Mouse (Mus musculus): ENCODE measurements at regions not wholly inside any gene's neighbourhood (a gene's known extent, or its start where the extent isn't known, plus 50 kb on each side); places are given as distances from the start of the nearest gene placed in this dataset.

DNA sequence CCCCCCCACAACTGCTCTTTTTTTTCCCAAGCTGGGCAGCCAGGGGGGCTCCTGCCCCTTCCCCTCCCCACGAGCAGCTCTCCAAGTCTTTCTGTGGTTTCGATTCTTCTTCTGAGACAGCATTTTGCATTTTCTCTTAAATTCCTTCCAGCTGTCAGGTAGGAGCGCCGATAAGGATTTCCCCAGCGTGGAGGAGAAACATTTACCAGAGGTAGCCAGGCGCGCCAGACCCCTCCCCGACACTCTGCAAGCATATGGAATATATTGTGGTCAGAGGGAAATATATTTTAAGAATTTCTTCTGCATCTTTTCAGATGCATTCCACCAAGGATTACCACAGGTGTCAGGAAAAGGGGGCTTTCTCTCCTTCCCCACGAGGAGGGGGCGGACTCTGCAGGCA is 111.9 kb downstream of the Tbx5 start:
- DNase-seq (ENCODE audit: low spot score in 2 of 2) = no peak

DNA sequence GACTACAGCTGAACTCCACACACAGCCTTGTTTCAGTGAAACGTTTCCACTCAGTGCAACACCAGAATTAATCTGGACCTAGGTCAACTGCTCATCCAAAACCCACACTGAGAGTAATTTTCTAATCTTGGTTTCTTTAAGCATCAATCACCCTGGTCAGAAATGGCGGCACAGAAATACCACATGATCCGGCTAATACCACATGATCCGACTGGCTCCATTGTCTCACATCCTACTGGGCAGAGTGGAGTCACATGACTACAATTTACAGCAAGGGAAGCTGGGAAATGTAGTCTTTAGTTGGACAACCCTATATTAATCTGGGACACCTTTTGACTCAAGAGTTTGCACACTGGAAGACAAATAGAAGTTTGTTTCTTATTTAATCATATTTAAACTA is 115.9 kb downstream of the Tbx5 start:
- DNase-seq (ENCODE audit: low spot score in 2 of 2) = no peak

DNA sequence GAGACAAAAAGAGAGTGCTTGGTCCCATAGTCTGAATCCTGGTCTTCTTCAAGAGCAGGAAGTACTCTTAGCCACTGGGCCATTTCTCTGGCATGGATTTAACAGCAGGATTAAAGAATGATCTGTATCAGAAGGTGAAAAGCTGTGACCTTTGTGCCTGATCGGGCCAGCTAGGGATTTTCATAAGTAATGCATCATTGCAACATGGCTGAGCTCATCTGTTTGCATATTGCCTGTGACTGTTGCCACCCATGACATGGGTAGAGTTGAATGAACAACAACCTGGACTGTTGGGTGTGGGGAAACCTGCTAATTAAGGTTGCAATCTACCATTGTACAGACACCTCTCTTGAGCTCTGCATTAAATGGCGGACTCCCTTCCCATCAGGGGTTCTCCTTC is 119.6 kb downstream of the Tbx5 start:
- DNase-seq (ENCODE audit: low spot score in 2 of 2) = no peak

DNA sequence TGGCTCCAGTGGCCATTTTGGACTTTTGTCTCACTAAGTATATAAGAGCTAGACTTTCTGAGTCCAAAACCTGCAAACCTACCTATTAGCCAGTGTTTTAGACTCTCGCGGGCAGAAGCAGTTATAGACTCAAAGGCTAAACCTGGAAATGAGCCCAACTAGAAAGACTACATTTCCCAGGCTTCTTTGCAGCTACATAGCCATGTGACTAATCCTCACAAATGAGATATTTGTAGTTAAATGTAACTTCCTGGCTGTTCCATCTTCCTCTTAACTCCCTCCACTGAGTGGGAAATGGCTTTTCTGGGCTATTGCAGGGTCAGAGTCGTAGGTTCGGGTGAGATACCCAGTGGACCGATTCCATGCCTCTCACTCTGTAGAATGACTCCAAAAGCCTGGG is 120.7 kb downstream of the Tbx5 start:
- DNase-seq (ENCODE audit: low spot score in 2 of 2) = no peak

DNA sequence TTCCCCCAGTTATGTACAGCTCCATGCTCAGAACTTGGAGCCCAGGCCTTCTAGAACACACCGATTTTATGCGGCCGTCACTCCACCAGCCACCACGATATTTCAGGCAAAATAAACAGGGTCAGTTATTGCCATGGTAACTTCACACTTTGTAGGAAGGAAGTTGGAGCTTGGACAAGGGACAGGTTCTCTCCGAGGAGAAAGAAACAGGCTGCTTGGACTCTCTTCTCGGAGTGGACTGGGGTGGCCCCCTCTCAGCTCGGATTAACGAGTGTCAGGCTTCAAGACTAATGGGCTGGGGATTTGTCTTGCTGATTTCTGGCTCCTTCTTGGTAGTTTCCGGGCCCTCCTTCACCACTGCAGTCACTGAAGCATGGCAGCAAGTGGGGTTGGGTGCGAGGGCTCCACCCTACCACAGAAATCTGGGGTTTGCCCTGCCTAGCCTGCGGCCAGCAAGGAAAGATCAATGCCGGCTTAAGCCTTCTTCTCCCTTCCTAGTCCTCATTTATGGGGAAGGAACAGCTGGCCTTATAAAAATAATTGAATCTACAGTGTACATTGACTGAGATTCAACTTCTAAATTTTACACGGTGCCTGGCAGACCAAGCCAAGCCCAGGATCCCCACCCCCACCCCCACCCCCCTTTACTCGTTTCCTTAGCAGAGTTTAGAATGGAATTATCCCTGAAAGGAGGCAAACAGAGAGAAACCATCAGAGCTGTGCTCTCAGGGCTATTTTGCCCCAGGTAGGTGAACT is 121.5 kb downstream of the Tbx5 start:
- no peak for DNase-seq (ENCODE audit: low spot score in 2 of 2)

DNA sequence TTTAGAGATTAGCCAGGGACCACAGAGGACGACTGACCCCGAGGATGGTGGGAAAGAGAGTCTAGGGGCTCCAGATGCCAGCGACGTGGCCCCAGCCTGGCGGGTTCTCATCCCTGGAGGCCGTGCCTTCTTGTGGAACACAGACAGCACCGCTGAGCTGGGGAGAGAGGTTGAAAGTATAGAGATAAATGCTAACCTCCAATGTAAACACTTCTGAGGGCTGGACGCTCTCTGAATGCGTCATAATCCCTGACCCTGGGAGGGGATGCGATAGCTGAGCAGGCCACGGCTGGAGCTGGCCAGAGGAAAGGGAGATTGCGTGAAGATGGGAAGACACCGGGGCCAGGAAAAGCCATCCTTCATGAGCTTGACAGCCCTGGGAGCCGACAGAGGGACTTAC is 126.5 kb downstream of the Tbx5 start:
- DNase-seq (ENCODE audit: low spot score in 2 of 2) = no peak

DNA sequence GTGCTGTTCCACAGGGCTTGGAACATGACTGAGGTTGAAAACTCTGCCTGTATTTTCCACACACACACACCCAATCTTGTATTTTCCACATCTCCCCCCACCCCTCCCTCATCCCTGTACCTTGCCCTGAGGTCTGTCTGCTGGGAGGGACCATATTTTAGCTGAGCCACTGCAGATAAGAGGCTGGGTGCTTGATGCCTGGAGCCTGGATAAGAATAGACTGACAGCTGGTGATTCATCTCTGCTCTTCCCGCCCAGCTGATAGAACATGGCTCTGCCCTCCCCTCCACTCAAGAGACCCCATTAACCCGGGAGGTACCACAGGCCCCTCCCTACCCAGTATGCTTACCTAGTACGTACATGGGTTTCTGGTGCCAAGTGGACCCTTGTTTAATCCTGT is 132.3 kb downstream of the Tbx5 start:
- no peak for DNase-seq (ENCODE audit: low spot score in 2 of 2)

DNA sequence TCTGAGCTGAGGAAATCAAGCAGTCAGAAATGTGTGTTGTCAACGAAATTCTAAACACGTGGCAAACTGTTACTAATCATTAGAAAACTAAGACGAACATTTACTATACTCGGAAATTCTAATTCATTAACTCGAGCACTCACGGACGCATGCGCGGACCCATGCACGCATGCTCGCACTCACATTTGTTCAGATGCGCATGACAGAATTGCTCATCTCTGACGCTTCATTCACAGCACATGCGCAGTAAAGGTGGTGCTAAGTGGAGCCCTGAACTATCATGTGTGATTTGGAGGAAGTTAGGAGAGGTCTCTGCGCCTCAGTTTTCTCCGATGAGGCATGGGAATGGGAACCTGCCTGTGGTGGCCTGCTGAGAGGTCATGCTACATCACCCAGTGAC is 138.8 kb downstream of the Tbx5 start:
- DNase-seq (ENCODE audit: low spot score in 2 of 2) = peak in 1 of 2 experiments; percentile 32

DNA sequence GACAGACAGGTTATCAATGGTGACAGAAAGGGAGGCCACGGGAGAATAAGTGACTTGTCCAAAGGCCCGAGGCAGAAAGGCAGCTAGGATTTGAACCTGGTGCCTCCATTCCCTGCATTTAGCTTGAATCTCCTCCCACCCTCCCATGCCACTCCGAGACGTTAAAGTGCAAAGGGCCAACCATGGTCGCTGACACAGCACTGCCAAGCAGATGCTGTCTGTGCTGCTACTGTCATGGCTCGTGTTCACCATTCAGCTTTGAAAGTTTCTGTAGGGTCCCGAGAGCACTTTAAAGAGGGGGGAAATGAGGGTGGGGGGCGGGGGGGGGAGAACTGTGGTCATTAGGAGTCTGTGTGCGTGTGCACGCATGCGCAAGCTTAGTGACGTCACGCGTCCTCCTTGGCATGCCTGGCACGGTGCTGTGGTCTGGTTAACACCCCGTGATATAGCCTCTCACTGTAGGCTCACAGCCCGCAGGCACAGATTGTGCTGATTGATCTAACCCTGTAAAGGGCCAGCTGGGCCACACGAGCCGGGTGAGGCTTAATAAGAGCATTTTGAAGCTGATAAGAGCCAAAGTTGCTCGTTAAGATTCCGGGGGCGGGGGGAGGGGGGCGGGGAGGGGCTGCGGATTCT is 140.5 kb downstream of the Tbx5 start:
- peak in 1 of 2 experiments; percentile 45 for DNase-seq (ENCODE audit: low spot score in 2 of 2)

DNA sequence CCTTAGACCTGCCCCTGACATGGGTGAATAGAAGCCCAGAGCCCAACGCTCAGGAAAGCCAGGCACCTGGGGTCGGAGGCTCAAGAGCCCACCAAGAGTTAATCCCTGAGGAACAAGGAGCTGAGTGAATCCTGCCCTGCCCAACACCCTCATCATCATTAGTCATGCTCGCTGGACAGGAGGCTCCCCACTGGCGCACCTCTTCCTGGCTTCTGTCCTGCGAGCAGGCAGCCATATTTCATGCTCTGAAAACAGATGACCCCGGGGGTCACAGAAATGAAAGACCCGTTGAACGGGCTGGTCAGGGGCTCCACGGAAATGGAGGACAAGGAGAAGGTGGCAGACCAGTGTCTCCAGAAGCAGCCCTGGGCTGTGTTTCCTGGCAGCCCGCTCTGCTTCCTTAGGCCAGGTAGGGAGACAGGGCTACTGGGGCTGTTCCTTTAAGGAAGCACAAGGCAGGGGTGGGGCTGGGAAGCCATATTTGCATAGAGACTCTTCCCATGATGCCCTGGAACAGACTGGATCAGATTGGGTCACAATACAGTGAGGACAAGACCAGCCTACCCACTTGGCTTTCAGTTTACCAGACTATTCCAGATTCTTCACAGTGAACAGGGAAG is 138.1 kb upstream of the Rbm19 start:
- DNase-seq (ENCODE audit: low spot score in 2 of 2) = no peak

DNA sequence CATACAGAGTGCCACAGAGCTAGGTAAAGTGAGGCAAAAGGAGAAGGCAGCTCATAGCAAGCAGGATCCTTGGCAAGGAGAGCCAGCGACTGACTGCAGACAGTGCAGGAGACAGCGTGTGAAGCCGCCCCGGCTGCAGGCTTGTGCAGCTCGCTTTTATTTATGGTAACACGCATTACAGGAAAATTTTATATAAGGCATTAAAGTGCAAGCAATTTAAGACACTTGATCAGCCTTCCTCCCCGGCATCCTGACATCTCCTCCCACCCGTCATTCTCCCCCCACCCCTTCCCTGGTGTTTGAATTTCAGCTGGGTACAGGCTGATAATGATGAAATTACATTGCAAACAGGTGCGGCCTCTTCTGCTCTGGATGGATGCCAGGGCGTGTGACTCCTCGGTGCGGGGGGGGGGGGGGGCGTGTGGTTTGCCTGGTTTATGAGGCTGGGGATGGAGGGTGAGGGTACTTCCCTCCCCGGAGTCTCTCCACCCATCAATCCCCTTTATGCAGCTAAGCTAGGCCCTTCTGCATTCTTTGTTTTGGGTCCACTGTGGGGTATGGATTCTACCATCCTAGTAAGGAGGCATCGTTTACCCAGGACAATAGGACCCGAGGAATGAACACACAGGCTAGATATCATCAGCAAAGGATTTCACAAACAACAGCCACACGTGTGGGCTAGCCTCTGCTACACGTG is 135.0 kb upstream of the Rbm19 start:
- peak; percentile 36 to 41 for DNase-seq (ENCODE audit: low spot score in 2 of 2)

DNA sequence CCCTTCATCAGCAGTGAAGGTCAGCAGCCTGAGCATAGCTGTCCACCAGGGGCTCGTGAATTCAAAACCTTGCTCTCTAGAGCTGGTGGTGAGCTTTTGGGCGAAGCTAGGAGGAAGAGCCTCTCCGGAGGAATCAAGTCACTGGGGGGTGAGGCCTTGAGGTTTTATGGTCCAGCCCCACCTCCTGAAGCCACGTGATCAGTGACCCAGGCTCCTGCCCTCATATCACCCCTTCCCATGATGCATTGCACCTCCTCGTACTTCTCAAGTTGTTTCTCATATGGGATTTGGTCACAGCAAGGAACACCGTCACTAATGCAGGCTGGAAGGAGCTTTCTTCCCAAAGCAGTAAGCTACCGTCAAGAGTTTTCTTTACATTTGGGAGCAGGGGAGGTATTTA is 132.1 kb upstream of the Rbm19 start:
- DNase-seq (ENCODE audit: low spot score in 2 of 2) = no peak

DNA sequence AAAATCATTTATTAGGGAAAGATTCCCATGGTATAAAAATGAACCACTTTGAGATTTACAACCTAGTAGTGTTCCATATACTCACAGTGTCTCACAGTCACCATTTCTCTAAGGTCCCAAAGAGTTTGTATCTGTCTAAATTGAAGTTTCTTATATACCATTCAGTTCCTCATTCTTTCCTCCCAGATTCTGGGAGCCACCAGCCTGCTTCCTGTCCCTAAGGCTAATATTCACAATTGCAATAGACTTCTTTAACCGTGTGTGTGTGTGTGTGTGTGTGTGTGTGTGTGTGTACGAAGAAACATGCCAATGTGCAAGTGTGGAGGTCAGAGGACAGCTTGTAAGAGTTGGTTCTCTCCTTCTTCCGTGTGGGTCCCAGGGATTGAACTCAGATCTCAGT is 124.1 kb upstream of the Rbm19 start:
- no peak for DNase-seq (ENCODE audit: low spot score in 2 of 2)

DNA sequence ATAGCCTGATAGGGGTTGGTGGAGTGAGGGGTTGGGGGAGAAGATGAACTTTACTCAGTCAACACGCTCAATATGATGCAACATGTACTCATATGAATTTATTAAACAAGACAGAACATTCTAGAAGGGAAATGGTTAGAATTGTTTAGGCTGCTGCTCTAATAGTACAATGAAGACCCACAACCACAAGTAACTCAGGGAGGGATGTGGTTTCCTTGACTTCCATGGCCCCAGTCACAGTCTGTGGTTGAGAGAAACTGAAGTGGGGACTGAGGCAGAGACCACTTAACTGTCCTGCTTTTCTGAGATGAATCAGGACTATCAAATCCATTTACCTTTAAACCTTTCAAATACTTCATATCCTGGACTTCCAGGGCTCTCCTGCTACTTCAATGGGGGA is 120.5 kb upstream of the Rbm19 start:
- no peak for DNase-seq (ENCODE audit: low spot score in 2 of 2)

DNA sequence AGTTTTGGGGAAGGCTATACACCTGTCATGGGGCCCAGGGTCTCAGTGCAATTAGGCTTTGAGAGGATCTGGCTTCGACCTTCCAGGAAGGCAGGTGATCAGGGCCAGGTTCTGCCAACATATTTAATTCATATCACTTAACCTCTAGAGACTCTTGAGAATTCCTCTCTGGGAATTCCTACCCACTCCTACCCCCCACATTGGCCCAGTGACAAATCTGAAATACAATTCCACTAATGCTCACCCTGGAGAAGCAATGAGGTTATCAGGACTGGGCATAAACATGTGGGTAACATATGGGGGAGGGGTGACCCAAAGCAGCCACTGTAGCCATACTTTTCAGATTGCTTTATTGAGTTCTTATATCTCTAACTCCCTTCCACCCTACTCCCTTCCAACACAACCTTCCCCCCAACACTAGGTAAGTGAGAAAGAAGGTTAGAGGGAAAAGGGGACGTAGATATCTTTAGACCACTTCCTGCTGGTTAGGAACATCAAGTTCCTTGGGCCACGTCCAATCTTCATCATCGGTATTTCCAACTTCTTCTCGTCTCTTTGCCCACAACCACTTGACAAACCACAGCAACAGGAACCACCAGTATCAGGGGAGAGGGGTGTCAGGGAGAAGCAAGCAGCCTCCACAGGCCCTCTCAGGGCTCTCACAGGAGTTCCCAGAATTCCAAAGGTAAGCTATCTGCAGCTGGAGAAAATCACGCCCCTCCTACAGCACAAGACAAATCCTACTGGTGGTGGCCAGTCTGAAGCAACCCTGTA is 110.4 kb upstream of the Rbm19 start:
- no peak for DNase-seq (ENCODE audit: low spot score in 2 of 2)

DNA sequence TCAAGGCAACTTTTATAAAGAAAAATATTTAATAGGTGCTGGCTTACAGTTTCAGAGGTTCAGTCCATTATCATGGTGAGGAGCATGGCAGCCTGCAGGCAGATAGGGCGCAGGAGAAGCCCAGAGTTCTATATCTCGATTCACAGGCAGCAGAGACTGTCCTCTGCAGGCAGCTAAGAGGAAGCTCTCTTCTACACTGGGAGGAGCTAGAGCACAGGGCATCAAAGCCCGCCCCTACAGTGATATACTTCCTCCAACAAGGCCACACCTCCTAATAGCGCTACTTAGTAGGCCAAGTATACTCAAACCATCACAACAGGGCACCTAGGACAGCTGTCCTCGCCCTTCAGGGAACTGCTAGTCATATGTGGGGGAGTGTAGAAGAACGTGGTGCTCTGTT is 108.5 kb upstream of the Rbm19 start:
- DNase-seq (ENCODE audit: low spot score in 2 of 2) = no peak

DNA sequence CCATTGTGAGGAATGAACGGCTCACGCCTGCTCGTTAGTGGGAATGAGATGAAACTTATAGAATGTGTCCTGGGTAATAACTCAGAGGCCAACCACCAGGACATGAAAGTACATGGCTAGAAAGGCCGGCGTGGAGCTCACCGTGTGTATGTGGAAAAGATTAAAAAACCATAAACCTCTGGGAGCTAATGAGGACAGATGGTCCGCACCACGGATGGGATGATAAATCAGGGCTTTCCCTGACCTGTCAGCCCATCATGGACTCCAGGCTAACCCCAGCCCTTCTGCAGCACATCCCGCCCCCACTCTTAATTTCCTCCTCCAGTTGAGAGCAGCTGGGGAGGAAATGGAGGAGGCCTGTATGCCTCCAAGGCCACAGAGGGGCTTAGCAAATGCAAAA is 108.0 kb upstream of the Rbm19 start:
- no peak for DNase-seq (ENCODE audit: low spot score in 2 of 2)

DNA sequence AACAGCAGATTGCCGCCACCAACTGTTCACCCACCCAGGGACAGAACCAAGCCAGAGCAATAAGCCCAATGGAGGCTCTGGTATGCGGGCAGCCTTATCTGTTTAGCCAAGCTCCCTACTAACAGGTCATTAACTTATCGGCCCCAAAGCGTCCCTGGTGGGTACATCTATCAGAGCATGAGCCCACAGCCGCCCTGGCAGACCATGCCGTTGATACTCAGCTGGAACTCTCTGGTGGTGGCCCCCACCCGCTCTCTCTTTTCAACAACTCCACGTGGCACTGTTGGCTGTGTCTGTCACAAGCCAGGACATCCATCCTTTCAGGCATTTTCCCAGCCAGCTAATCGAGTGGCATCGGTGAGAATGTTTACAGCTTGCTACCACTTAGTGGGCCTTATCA is 100.8 kb upstream of the Rbm19 start:
- no peak for DNase-seq (ENCODE audit: low spot score in 2 of 2)

DNA sequence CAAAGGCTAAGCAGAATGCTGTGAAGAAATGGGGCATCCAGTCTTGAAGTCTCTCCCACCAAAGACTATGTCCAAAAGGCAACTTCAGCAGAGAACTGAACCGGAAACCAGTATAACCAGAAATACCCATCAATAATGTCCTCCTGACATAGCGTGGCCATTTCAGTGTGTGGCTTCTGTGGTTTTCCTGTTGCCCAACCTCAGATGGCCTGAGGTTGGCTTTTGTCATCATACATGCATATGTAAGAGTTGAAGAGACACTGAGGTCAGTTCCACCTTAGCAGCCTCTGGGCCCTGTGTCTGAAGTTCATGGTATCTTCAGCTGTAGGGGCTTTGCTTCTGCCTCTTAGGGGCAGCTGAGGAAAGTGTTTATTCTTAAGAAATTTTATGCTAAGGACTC is 98.1 kb upstream of the Rbm19 start:
- no peak for DNase-seq (ENCODE audit: low spot score in 2 of 2)

DNA sequence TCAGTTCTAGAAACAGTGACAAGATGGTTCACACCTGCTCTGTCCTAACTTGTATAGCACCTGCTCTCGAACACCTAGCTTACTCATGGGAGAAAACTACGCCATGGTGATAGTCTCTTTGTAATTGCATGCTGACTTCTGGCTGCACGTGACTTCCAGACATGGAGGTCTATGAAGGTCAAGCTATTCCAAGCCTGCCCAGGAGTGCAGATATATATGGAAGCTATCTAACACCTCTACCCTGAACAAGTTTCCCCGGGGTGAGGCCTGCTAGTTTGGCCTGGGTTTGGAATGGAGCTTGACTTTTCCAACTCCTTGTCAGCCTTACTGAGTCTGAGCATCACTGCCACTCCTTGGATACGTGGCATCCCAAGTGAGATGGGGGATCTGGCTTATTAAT is 95.5 kb upstream of the Rbm19 start:
- DNase-seq (ENCODE audit: low spot score in 2 of 2) = no peak

DNA sequence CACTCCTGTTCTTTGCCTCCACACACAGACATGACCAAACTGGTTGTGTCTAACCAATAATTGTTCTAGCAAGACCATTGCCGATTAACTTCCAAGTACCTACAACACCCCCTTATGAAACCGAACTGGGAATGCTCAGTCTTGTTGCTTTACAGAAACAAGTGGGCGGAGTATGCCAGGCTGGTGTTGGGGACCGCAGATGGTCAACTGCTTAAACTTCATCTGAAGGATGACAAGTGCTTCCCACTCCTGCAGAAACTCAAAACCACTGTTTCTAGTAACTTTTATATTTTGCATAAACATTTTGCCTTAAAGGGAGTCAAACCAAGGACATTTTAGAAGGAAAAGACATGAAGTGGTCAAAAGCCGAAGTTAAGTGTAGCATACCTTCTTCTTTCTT is 94.0 kb upstream of the Rbm19 start:
- DNase-seq (ENCODE audit: low spot score in 2 of 2) = no peak

DNA sequence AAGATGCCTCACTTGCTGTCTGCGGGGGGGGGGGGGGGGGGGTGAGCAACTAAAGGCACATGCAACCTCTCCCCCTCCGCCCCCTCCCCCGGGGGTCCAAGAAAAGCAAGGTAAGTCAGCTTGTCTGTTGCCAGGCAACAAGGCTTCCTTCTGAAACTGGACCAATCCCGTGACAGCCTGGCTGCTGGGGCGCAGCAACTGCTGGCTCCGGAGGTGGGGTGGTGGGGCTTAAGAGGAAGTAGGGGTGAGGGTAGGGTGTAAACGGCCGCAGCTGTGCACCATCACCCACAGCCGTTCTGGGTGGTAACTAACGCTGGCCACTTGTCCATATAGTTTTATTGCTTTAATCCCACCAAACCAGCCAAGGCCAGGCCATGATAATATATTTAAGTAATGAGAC is 92.2 kb upstream of the Rbm19 start:
- DNase-seq (ENCODE audit: low spot score in 2 of 2) = peak in 1 of 2 experiments; percentile 34
